In genomic region chr19:22928366-22928765, GRCm38 (mm10) we compare ENCODE assay signal across 15 mouse cellular contexts.
"Had no signal": no experiment of that assay in that cellular context is flagged by ENCODE, and none has a peak within 500 bp of the region (broad histone marks: within the 10 kb centered on the region; RNA-seq: fewer than 3 reads in every experiment).

No protein-coding gene starts in this region.

- H3K4me1 ChIP-seq: liver, embryonic 13.5 days had no signal

- H3K27me3 ChIP-seq: liver, embryonic 13.5 days had no signal

- H3K36me3 ChIP-seq: liver, embryonic 13.5 days had no signal

- DNase-seq: kidney, adult 2 months; kidney, postnatal 25 days; liver, embryonic 13.5 days; lung, adult 2 months; lung, postnatal 14 days; lung, postnatal 4 days; midbrain, embryonic 14.5 days; right cerebral cortex, adult 18-20 months; right cerebral cortex, postnatal 14 days; right cerebral cortex, postnatal 4 days; thymus, adult 2 months; thymus, postnatal 14 days; thymus, postnatal 4 days had no signal

- H3K4me3 ChIP-seq: liver, embryonic 13.5 days had no signal

- H3K27ac ChIP-seq: kidney, postnatal 0 days; liver, embryonic 13.5 days; stomach, postnatal 0 days had no signal

- H3K9ac ChIP-seq: liver, embryonic 13.5 days had no signal
